Mouse (Mus musculus): ENCODE measurements around the gene Taok1. TPM values are rescaled to one million over a fixed set of nuclear protein-coding genes. Genes with fewer than 3 reads are reported as not detected.

Taok1 gene
- total RNA-seq, 1 experiment, result 60.8 TPM

DNA sequence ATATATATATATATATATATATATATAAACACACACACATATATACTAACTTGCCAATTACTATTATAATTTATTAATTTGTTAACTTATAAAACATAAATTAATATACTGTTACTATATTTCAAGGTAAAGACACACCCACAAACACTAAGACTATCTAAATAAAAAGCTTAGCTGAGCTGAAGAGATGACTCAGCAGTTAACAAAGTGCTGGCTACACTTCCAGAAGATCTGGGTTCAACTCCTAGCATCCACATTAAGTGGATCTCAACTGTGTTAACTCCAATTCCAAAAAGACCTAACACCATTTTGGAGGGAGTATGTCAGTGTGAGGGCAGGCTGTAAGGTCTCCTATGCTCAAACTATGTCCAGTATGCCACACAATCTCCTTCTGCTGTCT is 10.3 kb downstream of the Taok1 start:
- H3K4me1 ChIP-seq (ENCODE audit: control insufficient read depth in 2 of 2, insufficient read depth in 2 of 2, low read length in 2 of 2, poor library complexity in 1 of 2), result peaks cover 0 to 2% of the 10 kb centered on the region in 2 experiments; a peak in 1 of 4 replicates
- no peak for DNase-seq (ENCODE audit: low read depth, low spot score)
- H3K36me3 ChIP-seq (ENCODE audit: control insufficient read depth, insufficient read depth, low read length, poor library complexity, severe bottlenecking), result no peaks in the 10 kb centered on the region
- H3K27ac ChIP-seq (ENCODE audit: insufficient read depth, low read depth, low read length, poor library complexity, severe bottlenecking), result no peak overlapping the region
- in situ Hi-C loops (cut with MboI; ENCODE audit: low sequenced_read_pairs in 2 of 2, unreplicated experiment in 2 of 2), result no loop called here
- TF ChIP-seq HCFC1 (IDR thresholded peaks at IDR 0.05; ENCODE audit: borderline replicate concordance, insufficient read depth, low read length), result no peak
- no peak for TF ChIP-seq ZNF384 (IDR thresholded peaks at IDR 0.05; ENCODE audit: low read depth, low read length)
- TF ChIP-seq CHD2 (IDR thresholded peaks at IDR 0.05; ENCODE audit: low read depth, low read length), result no peak
- TF ChIP-seq ZC3H11A (IDR thresholded peaks at IDR 0.05; ENCODE audit: borderline replicate concordance, low read depth, low read length), result no peak
- TF ChIP-seq MAFK (IDR thresholded peaks at IDR 0.05; ENCODE audit: insufficient read depth, low read depth, low read length), result peak; percentile 74; the same call in 1 of the 2 replicates
- no peak overlapping the region for H3K9ac ChIP-seq (ENCODE audit: insufficient read depth, low read depth, low read length, poor library complexity, severe bottlenecking)
- H3K4me3 ChIP-seq (ENCODE audit: insufficient read depth in 1 of 2, low read depth in 1 of 2, low read length in 2 of 2, poor library complexity in 1 of 2, severe bottlenecking in 1 of 2), result no peak overlapping the region
- no peaks in the 10 kb centered on the region for H3K9me3 ChIP-seq (ENCODE audit: control insufficient read depth, insufficient read depth, low read depth, low read length)

DNA sequence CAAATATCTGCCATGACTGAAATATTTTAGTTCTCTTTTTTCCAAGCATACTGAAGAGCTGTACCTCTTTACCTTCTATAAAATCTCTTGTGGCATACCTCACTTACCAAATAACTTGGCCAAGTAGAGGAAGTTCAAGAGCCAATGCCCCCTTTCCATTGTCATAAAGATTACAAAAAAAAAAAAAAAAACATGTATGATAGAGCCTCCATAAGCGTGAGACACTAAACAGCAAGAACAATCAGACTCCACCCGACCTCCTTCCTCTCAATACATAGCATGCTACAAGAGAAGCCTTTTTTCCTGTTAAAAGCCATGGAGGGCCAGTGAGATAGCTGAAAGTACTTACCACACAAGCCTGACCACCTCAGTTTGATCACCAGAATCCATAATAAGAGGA is 16.2 kb downstream of the Taok1 start:
- DNase-seq (ENCODE audit: low read depth, low spot score), result no peak
- Histone ChIP-seq H3K4me3 (ENCODE audit: insufficient read depth in 1 of 2, low read depth in 1 of 2, low read length in 2 of 2, poor library complexity in 1 of 2, severe bottlenecking in 1 of 2) (no peak overlapping the region), H3K36me3 (ENCODE audit: control insufficient read depth, insufficient read depth, low read length, poor library complexity, severe bottlenecking) (peaks cover 3% of the 10 kb centered on the region), H3K27ac (ENCODE audit: insufficient read depth, low read depth, low read length, poor library complexity, severe bottlenecking) (no peak overlapping the region), H3K9me3 (ENCODE audit: control insufficient read depth, insufficient read depth, low read depth, low read length) (no peaks in the 10 kb centered on the region), H3K4me1 (ENCODE audit: control insufficient read depth in 2 of 2, insufficient read depth in 2 of 2, low read length in 2 of 2, poor library complexity in 1 of 2) (peaks cover 0 to 3% of the 10 kb centered on the region in 2 experiments; a peak in 3 of 4 replicates), H3K9ac (ENCODE audit: insufficient read depth, low read depth, low read length, poor library complexity, severe bottlenecking) (no peak overlapping the region)
- in situ Hi-C loops (cut with MboI; ENCODE audit: low sequenced_read_pairs in 2 of 2, unreplicated experiment in 2 of 2), result no loop called here
- TF ChIP-seq ZC3H11A (IDR thresholded peaks at IDR 0.05; ENCODE audit: borderline replicate concordance, low read depth, low read length), result no peak

DNA sequence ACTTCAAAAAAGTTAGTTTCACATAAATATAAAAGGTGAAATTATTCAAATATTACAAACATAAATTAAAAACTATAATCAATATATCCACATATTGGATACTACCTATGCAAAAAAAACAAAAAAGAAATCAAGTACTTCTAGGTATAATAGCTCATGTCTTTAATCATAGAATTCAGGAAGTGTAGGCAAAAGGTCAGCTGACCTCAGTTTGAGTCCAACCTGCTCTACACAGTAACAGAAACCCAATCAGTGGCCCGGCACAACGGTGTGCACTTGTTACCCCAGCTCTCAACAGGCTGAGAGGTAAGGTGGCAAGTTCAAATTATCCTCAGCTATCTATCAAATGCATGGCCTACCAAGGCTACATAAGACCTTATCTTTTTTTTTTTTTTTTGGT is 16.8 kb downstream of the Taok1 start:
- Histone ChIP-seq H3K36me3 (ENCODE audit: control insufficient read depth, insufficient read depth, low read length, poor library complexity, severe bottlenecking) (peaks cover 3% of the 10 kb centered on the region), H3K9ac (ENCODE audit: insufficient read depth, low read depth, low read length, poor library complexity, severe bottlenecking) (no peak overlapping the region), H3K27ac (ENCODE audit: insufficient read depth, low read depth, low read length, poor library complexity, severe bottlenecking) (no peak overlapping the region), H3K4me1 (ENCODE audit: control insufficient read depth in 2 of 2, insufficient read depth in 2 of 2, low read length in 2 of 2, poor library complexity in 1 of 2) (peaks cover 0 to 3% of the 10 kb centered on the region in 2 experiments; a peak in 3 of 4 replicates), H3K4me3 (ENCODE audit: insufficient read depth in 1 of 2, low read depth in 1 of 2, low read length in 2 of 2, poor library complexity in 1 of 2, severe bottlenecking in 1 of 2) (no peak overlapping the region), H3K9me3 (ENCODE audit: control insufficient read depth, insufficient read depth, low read depth, low read length) (no peaks in the 10 kb centered on the region)
- no peak for DNase-seq (ENCODE audit: low read depth, low spot score)
- in situ Hi-C loops (cut with MboI; ENCODE audit: low sequenced_read_pairs in 2 of 2, unreplicated experiment in 2 of 2), result no loop called here
- no peak for TF ChIP-seq ZNF384 (IDR thresholded peaks at IDR 0.05; ENCODE audit: low read depth, low read length)
- no peak for TF ChIP-seq ZC3H11A (IDR thresholded peaks at IDR 0.05; ENCODE audit: borderline replicate concordance, low read depth, low read length)
- TF ChIP-seq HCFC1 (IDR thresholded peaks at IDR 0.05; ENCODE audit: borderline replicate concordance, insufficient read depth, low read length), result no peak
- TF ChIP-seq MAFK (IDR thresholded peaks at IDR 0.05; ENCODE audit: insufficient read depth, low read depth, low read length), result no peak
- TF ChIP-seq CHD2 (IDR thresholded peaks at IDR 0.05; ENCODE audit: low read depth, low read length), result no peak

DNA sequence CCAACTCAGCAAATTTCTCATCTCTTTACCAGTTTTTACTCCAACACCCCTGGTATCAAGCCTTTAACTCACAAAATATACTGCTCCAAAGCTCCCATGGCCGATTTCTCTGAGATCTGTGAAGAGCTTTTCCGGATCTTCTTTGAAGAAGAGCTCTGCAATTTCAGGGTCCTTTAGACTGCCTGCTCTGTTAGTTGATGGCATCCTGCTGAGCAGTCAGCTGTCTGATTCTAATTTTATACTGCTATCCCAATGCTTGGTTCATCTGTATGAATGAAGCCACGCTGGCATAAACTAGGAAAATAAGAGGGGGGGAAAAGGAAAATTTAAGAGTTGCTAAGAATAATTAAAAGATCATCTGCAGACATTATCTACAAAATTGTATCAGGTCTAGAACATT is 22.4 kb downstream of the Taok1 start:
- DNase-seq (ENCODE audit: low read depth, low spot score), result no peak
- Histone ChIP-seq H3K9ac (ENCODE audit: insufficient read depth, low read depth, low read length, poor library complexity, severe bottlenecking) (no peak overlapping the region), H3K9me3 (ENCODE audit: control insufficient read depth, insufficient read depth, low read depth, low read length) (no peaks in the 10 kb centered on the region), H3K4me1 (ENCODE audit: control insufficient read depth in 2 of 2, insufficient read depth in 2 of 2, low read length in 2 of 2, poor library complexity in 1 of 2) (peaks cover 0 to 1% of the 10 kb centered on the region in 2 experiments; a peak in 2 of 4 replicates), H3K36me3 (ENCODE audit: control insufficient read depth, insufficient read depth, low read length, poor library complexity, severe bottlenecking) (peaks cover 3% of the 10 kb centered on the region), H3K27ac (ENCODE audit: insufficient read depth, low read depth, low read length, poor library complexity, severe bottlenecking) (no peak overlapping the region), H3K4me3 (ENCODE audit: insufficient read depth in 1 of 2, low read depth in 1 of 2, low read length in 2 of 2, poor library complexity in 1 of 2, severe bottlenecking in 1 of 2) (no peak overlapping the region)
- TF ChIP-seq ZNF384 (IDR thresholded peaks at IDR 0.05; ENCODE audit: low read depth, low read length) (no peak), CHD2 (IDR thresholded peaks at IDR 0.05; ENCODE audit: low read depth, low read length) (no peak), ZC3H11A (IDR thresholded peaks at IDR 0.05; ENCODE audit: borderline replicate concordance, low read depth, low read length) (no peak), MAFK (IDR thresholded peaks at IDR 0.05; ENCODE audit: insufficient read depth, low read depth, low read length) (no peak), HCFC1 (IDR thresholded peaks at IDR 0.05; ENCODE audit: borderline replicate concordance, insufficient read depth, low read length) (no peak)
- in situ Hi-C loops (cut with MboI; ENCODE audit: low sequenced_read_pairs in 2 of 2, unreplicated experiment in 2 of 2), result no loop called here

DNA sequence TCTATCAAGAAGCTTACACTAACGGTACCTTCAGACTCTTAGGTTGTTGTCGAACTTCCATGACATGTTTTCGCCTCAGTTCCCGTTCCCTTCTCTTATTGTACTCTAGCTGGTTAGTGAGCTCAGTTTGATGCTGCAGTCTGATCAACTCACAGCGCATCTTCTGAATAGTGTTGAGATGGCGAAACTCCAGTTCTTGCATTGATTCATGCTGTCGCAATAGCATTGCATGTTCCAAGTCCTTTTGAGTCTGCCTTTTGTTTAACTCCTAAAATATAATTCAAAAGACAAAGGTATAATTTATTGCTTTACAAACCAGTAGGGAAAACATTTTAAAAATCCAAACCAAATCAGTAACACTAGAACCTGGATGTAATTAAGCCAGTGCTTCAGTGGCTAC is 62.4 kb downstream of the Taok1 start:
- Histone ChIP-seq H3K4me1 (ENCODE audit: control insufficient read depth in 2 of 2, insufficient read depth in 2 of 2, low read length in 2 of 2, poor library complexity in 1 of 2) (no peaks in the 10 kb centered on the region), H3K4me3 (ENCODE audit: insufficient read depth in 1 of 2, low read depth in 1 of 2, low read length in 2 of 2, poor library complexity in 1 of 2, severe bottlenecking in 1 of 2) (no peak overlapping the region), H3K27ac (ENCODE audit: insufficient read depth, low read depth, low read length, poor library complexity, severe bottlenecking) (no peak overlapping the region), H3K9ac (ENCODE audit: insufficient read depth, low read depth, low read length, poor library complexity, severe bottlenecking) (no peak overlapping the region), H3K36me3 (ENCODE audit: control insufficient read depth, insufficient read depth, low read length, poor library complexity, severe bottlenecking) (peaks cover 5% of the 10 kb centered on the region), H3K9me3 (ENCODE audit: control insufficient read depth, insufficient read depth, low read depth, low read length) (no peaks in the 10 kb centered on the region)
- TF ChIP-seq ZC3H11A (IDR thresholded peaks at IDR 0.05; ENCODE audit: borderline replicate concordance, low read depth, low read length), result no peak
- no peak for TF ChIP-seq HCFC1 (IDR thresholded peaks at IDR 0.05; ENCODE audit: borderline replicate concordance, insufficient read depth, low read length)
- no peak for TF ChIP-seq ZNF384 (IDR thresholded peaks at IDR 0.05; ENCODE audit: low read depth, low read length)
- TF ChIP-seq CHD2 (IDR thresholded peaks at IDR 0.05; ENCODE audit: low read depth, low read length), result no peak
- TF ChIP-seq MAFK (IDR thresholded peaks at IDR 0.05; ENCODE audit: insufficient read depth, low read depth, low read length), result no peak
- no peak for DNase-seq (ENCODE audit: low read depth, low spot score)
- in situ Hi-C loops (cut with MboI; ENCODE audit: low sequenced_read_pairs in 2 of 2, unreplicated experiment in 2 of 2), result no loop called here

Data from ES-E14 (cell line).